Mouse (Mus musculus) myocyte (in vitro differentiated cells): ENCODE data around the gene Rps2. TPM values are rescaled to one million over a fixed set of nuclear protein-coding genes. Genes with fewer than 3 reads are reported as not detected.

Experiments used
- H3K27me3 ChIP-seq: one replicate; pipeline ENCODE4 v1.6.1; 2011; ENCODE audit not compliant: control insufficient read depth, insufficient read depth, insufficient read length
- H3K36me3 ChIP-seq: one replicate; pipeline ENCODE4 v1.6.1; 2011; ENCODE audit not compliant: control insufficient read depth, insufficient read depth
- H3K4me2 ChIP-seq: one replicate; pipeline ENCODE4 v1.6.1; 2011; ENCODE audit warnings: low read depth, control low read depth
- H3K4me3 ChIP-seq: one replicate; pipeline ENCODE4 v1.5.1; 2011; ENCODE audit warnings: mild to moderate bottlenecking, control low read depth, moderate library complexity
- H3K79me2 ChIP-seq: one replicate; pipeline ENCODE4 v1.6.1; 2011; ENCODE audit not compliant: control insufficient read depth, insufficient read depth
- H3ac ChIP-seq: one replicate; pipeline ENCODE4 v1.6.1; 2011; ENCODE audit not compliant: control insufficient read depth, insufficient read length
- CEBPB ChIP-seq: IDR thresholded peaks from 2 replicates; pipeline ENCODE4 v1.6.1; 2011; ENCODE audit warnings: mild to moderate bottlenecking, moderate library complexity; ENCODE audit not compliant: poor library complexity, insufficient read depth, severe bottlenecking
- E2F4 ChIP-seq: IDR thresholded peaks from one replicate; pipeline ENCODE4 v1.6.1; 2011; ENCODE audit warnings: mild to moderate bottlenecking, control low read depth, moderate library complexity; ENCODE audit not compliant: insufficient read depth
- MAX ChIP-seq: IDR thresholded peaks from one replicate; pipeline ENCODE4 v1.6.1; 2011; ENCODE audit warnings: low read depth, mild to moderate bottlenecking, control low read depth
- MYOD1 ChIP-seq, 3 experiments: IDR thresholded peaks; one replicate each; pipeline ENCODE4 v1.6.1; 2011; ENCODE audit warnings: control low read depth in 2 of 3, low read depth in 2 of 3, mild to moderate bottlenecking in 2 of 3, moderate library complexity in 1 of 3; ENCODE audit not compliant: insufficient read length in 2 of 3, control insufficient read depth in 1 of 3
- MYOG ChIP-seq, 3 experiments: IDR thresholded peaks; one replicate each; pipeline ENCODE4 v1.6.1; 2011; ENCODE audit warnings: control low read depth in 2 of 3, low read depth in 2 of 3, mild to moderate bottlenecking in 2 of 3; ENCODE audit not compliant: insufficient read length in 2 of 3, control insufficient read depth in 1 of 3, insufficient read depth in 1 of 3
- POLR2A ChIP-seq: IDR thresholded peaks from one replicate; pipeline ENCODE4 v1.6.1; 2011; ENCODE audit warnings: low read depth, mild to moderate bottlenecking, control low read depth, moderate library complexity; ENCODE audit not compliant: insufficient read length
- POLR2AphosphoS2 ChIP-seq: IDR thresholded peaks from one replicate; pipeline ENCODE4 v1.6.1; 2011; ENCODE audit warnings: low read depth, control low read depth; ENCODE audit not compliant: insufficient read length
- REST ChIP-seq: IDR thresholded peaks from one replicate; pipeline ENCODE4 v1.6.1; 2011; ENCODE audit warnings: mild to moderate bottlenecking, control low read depth, moderate library complexity; ENCODE audit not compliant: insufficient read depth, insufficient read length
- SRF ChIP-seq: IDR thresholded peaks from one replicate; pipeline ENCODE4 v1.6.1; 2011; ENCODE audit warnings: low read depth; ENCODE audit not compliant: control insufficient read depth, insufficient read length
- TCF12 ChIP-seq: IDR thresholded peaks from one replicate; pipeline ENCODE4 v1.6.1; 2011; ENCODE audit warnings: mild to moderate bottlenecking, control low read depth; ENCODE audit not compliant: poor library complexity, insufficient read depth, severe bottlenecking
- TCF3 ChIP-seq: IDR thresholded peaks from one replicate; pipeline ENCODE4 v1.6.1; 2011; ENCODE audit warnings: low read depth, control low read depth; ENCODE audit not compliant: insufficient read length
- USF1 ChIP-seq: IDR thresholded peaks from one replicate; pipeline ENCODE4 v1.6.1; 2011; ENCODE audit warnings: low read depth, mild to moderate bottlenecking, control low read depth, moderate library complexity
- polyA plus RNA-seq: library from polyadenylated mRNA; unstranded; fragments of >200 nt; fragmentation: generic; extraction: Trizol; gene quantifications from one replicate; pipeline ENCODE4 v1.2.1, GENCODE M21; 2012; ENCODE audit warnings: missing spikeins

Rps2 gene
- polyA plus RNA-seq, 1 experiment = 178 TPM

DNA sequence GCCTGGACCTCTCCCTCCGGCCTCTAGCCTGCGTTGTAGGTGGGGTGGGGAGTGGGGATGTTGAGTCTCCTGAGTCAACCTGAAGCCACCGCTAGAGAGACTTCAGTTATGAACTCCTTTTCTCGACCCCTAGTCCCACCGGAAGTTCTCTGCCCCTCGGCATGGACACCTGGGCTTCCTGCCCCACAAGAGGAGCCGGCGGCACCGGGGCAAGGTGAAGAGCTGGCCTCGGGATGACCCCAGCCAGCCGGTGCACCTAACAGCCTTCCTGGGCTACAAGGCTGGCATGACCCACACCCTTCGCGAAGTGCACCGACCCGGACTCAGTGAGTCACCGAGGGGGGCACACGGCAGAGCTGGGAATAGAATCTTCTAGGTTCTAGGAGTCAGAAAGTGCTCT lies 10.3 kb downstream of the Rps2 start:
- TF ChIP-seq SRF = no peak
- no peak for TF ChIP-seq MYOD1 (IDR thresholded peaks at IDR 0.05; ENCODE audit: control insufficient read depth in 1 of 3, insufficient read length in 2 of 3, low read depth in 2 of 3)
- TF ChIP-seq POLR2AphosphoS2 = no peak
- TF ChIP-seq E2F4 = no peak
- TF ChIP-seq CEBPB = no peak
- TF ChIP-seq POLR2A = no peak
- no peak for TF ChIP-seq REST
- TF ChIP-seq USF1 = no peak

DNA sequence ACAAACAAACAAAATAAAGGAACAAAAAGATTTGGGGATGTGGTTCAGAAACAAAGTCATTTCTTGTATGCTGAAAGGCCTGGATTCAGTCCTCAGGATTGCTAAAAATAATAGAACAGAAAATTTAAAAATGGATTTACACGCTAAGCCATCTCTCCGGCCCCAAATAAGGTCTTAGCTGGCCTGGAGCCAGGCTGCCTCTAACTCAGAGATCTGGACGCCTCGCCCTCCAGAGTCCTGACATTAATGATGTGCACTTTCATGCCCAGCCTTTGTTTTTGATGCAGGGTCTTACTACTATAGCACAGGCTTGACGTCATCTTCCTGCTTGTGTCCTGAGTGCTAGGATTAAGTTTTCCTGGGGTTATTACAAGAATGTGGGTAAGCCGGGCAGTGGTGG lies 11.2 kb downstream of the Rps2 start:
- Histone ChIP-seq H3K79me2 (peaks cover under 1% of the 10 kb centered on the region), H3K4me2 (no peak overlapping the region), H3K4me3 (no peak overlapping the region), H3K27me3 (no peaks in the 10 kb centered on the region), H3K36me3 (no peaks in the 10 kb centered on the region), H3ac (no peak overlapping the region)
- no peak for TF ChIP-seq TCF12

More for the DNA sequence above, 10.3 kb downstream of the Rps2 start:
- H3K4me3 ChIP-seq = no peak overlapping the region
- no peak overlapping the region for H3ac ChIP-seq
- H3K79me2 ChIP-seq = peaks cover 9% of the 10 kb centered on the region
- no peaks in the 10 kb centered on the region for H3K36me3 ChIP-seq
- H3K27me3 ChIP-seq = no peaks in the 10 kb centered on the region
- no peak overlapping the region for H3K4me2 ChIP-seq

DNA sequence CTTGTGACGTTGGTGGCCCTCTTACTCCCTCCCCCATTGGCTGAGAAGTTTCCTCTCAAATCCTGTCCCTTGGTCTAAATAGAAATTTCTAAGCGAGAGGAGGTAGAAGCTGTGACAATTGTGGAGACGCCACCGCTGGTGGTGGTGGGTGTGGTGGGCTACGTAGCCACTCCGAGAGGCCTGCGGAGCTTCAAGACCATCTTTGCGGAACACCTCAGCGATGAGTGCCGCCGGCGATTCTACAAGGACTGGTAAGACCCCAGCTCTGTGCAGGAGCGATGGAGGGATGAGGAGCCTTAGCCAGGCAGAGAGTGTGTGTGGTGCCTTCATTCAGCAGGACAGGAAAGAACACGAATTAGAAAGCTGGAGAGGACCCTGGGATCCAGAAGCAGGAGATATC lies 12.9 kb downstream of the Rps2 start:
- Histone ChIP-seq H3K36me3 (no peaks in the 10 kb centered on the region), H3K27me3 (no peaks in the 10 kb centered on the region), H3K4me3 (no peak overlapping the region), H3ac (no peak overlapping the region), H3K79me2 (no peaks in the 10 kb centered on the region), H3K4me2 (no peak overlapping the region)
- no peak for TF ChIP-seq POLR2A
- no peak for TF ChIP-seq TCF3
- TF ChIP-seq MAX = no peak

DNA sequence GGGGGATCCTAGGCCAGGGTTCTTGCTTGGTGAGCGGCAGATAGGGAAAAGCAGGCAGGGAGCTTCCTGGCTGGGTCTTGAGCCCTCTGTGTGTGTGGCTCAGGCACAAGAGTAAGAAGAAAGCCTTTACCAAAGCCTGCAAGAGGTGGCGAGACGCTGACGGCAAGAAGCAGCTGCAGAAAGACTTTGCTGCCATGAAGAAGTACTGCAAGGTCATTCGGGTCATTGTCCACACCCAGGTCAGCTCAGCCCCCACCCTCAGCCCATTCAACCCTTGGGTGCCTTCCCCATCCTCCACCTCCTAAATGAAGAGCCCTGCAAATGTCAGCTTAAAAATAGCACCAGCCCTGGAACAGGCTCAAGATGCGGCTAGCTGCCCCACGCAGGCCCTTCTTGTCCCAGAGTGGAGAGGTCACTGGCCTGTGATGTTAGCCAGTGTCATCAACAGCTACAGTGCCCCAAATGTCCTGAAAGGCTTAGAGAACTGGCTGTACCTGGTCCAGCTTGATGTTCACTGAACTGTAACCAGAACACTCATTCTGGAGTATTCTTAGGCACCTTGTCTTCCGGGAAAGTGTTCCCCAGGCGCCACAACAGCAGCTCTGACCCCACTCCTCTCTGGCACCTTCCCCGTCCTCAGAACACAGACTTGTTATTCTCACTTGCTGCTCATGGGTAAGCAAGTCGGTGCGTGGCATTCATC lies 14.5 kb downstream of the Rps2 start:
- no peaks in the 10 kb centered on the region for H3K27me3 ChIP-seq
- no peak overlapping the region for H3ac ChIP-seq
- no peak overlapping the region for H3K4me3 ChIP-seq
- peak overlapping the region; percentile 21 for H3K4me2 ChIP-seq
- H3K79me2 ChIP-seq = peaks cover 3% of the 10 kb centered on the region
- TF ChIP-seq TCF12 = no peak
- TF ChIP-seq MYOD1 (IDR thresholded peaks at IDR 0.05; ENCODE audit: control insufficient read depth in 1 of 3, insufficient read length in 2 of 3, low read depth in 2 of 3) = peak; percentile 47 to 81 (median 80)
- no peaks in the 10 kb centered on the region for H3K36me3 ChIP-seq

DNA sequence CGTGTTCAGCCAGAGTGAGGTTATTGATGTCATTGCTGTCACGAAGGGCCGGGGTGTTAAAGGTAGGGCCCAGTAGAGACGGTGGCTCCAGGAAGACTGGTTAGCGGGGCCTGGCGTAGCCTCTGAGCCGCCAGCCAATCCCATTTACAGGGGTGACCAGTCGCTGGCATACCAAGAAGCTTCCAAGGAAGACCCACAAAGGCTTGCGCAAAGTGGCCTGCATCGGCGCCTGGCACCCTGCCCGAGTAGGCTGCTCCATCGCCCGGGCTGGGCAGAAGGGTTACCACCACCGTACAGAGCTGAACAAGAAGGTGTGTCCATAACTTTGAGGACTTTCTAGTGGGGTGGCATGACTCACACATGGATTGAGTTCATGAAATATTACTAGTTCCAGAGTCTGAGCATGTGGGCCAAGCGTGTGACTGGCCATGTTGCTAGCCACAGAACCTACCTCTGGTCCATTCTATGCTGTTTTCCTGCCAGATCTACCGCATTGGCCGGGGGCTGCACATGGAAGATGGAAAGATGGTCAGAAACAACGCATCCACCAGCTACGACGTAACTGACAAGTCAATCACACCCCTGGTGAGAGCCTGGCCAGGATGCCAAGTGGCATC lies 15.6 kb downstream of the Rps2 start:
- no peaks in the 10 kb centered on the region for H3K27me3 ChIP-seq
- H3ac ChIP-seq = no peak overlapping the region
- TF ChIP-seq TCF3 (no peak), SRF (no peak), POLR2A (no peak), USF1 (no peak), REST (no peak), E2F4 (no peak), MAX (no peak), MYOD1 (IDR thresholded peaks at IDR 0.05; ENCODE audit: control insufficient read depth in 1 of 3, insufficient read length in 2 of 3, low read depth in 2 of 3) (no peak), MYOG (IDR thresholded peaks at IDR 0.05; ENCODE audit: control insufficient read depth in 1 of 3, insufficient read depth in 1 of 3, insufficient read length in 2 of 3, low read depth in 2 of 3) (no peak), TCF12 (no peak)
- no peaks in the 10 kb centered on the region for H3K36me3 ChIP-seq
- no peak overlapping the region for H3K4me2 ChIP-seq
- no peak overlapping the region for H3K4me3 ChIP-seq
- peaks cover 6% of the 10 kb centered on the region for H3K79me2 ChIP-seq

DNA sequence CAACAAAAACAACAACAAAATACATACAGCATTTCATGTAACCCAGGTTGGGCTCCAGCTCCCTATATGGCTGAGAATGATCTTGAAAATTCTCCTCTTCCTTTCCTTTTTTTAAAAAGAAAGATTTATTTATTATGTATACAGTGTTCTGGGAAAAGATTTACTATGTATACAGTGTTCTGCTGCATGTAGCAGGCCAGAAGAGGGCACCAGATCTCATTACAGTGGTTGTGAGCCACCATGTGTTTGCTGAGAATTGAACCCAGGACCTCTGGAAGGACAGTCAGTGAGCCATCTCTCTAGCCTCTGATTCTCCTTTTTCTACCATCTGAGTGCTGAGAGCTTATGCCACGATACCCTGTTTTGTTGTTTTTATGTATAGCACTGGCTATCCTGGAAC lies 16.6 kb downstream of the Rps2 start:
- H3ac ChIP-seq = no peak overlapping the region
- H3K4me3 ChIP-seq = no peak overlapping the region
- H3K79me2 ChIP-seq = peaks cover 6% of the 10 kb centered on the region
- no peak overlapping the region for H3K4me2 ChIP-seq
- TF ChIP-seq MAX (no peak), REST (no peak), MYOG (IDR thresholded peaks at IDR 0.05; ENCODE audit: control insufficient read depth in 1 of 3, insufficient read depth in 1 of 3, insufficient read length in 2 of 3, low read depth in 2 of 3) (no peak), USF1 (no peak), POLR2AphosphoS2 (no peak), POLR2A (no peak), TCF12 (no peak), E2F4 (no peak), SRF (no peak), TCF3 (no peak), CEBPB (no peak), MYOD1 (IDR thresholded peaks at IDR 0.05; ENCODE audit: control insufficient read depth in 1 of 3, insufficient read length in 2 of 3, low read depth in 2 of 3) (no peak)
- H3K27me3 ChIP-seq = no peaks in the 10 kb centered on the region
- no peaks in the 10 kb centered on the region for H3K36me3 ChIP-seq
